Mouse (Mus musculus) naive thymus-derived CD4-positive, alpha-beta T cell, adult 2 months (primary cell): Measurements from ENCODE around the gene Clcnka.
A peak's percentile ranks its signal among the peaks of the same experiment; 100 is the strongest.

ENCODE experiments used
- DNase-seq: peaks from one replicate; pipeline ENCODE4 v3.0.0-alpha.2; 2011; ENCODE audit warnings: low read depth

Clcnka gene

GRCm38 (mm10) chr4:141421423-141421822 is 22.9 kb upstream of the Clcnka start:
- DNase-seq: no peak

GRCm38 (mm10) chr4:141420886-141421285 is 22.4 kb upstream of the Clcnka start:
- DNase-seq: no peak

- DNase-seq: no peak
Observed at GRCm38 (mm10) chr4:141420192-141420829, 21.8 kb upstream of the Clcnka start, which contains the start of gene Hspb7. TSS of gene Hspb7 (plus strand) at chr4:141420779.

GRCm38 (mm10) chr4:141419398-141420191 is 21.1 kb upstream of the Clcnka start:
- peak; percentile 33 for DNase-seq

GRCm38 (mm10) chr4:141415924-141416323 is 17.4 kb upstream of the Clcnka start, which contains the start of gene Clcnkb:
TSS of gene Clcnkb (minus strand) at chr4:141416014.
- no peak for DNase-seq

- no peak for DNase-seq
Observed at GRCm38 (mm10) chr4:141411430-141411992, 13.0 kb upstream of the Clcnka start.

- DNase-seq: no peak
Observed at GRCm38 (mm10) chr4:141408577-141408976, 10.1 kb upstream of the Clcnka start.

- DNase-seq: peak; percentile 59
Observed at GRCm38 (mm10) chr4:141406516-141407299, 8.2 kb upstream of the Clcnka start.

GRCm38 (mm10) chr4:141405314-141405622 is 6.7 kb upstream of the Clcnka start:
- DNase-seq: no peak

GRCm38 (mm10) chr4:141404518-141405313 is 6.2 kb upstream of the Clcnka start:
- peak; percentile 87 for DNase-seq

GRCm38 (mm10) chr4:141400171-141400570 is 1.6 kb upstream of the Clcnka start:
- no peak for DNase-seq

- DNase-seq: no peak
Observed at GRCm38 (mm10) chr4:141397861-141398260, 663 bp downstream of the Clcnka start.

GRCm38 (mm10) chr4:141394751-141395150 is 3.8 kb downstream of the Clcnka start:
- DNase-seq: no peak

- DNase-seq: no peak
Observed at GRCm38 (mm10) chr4:141391293-141391692, 7.2 kb downstream of the Clcnka start.

GRCm38 (mm10) chr4:141389366-141390150 is 9.0 kb downstream of the Clcnka start:
- no peak for DNase-seq

- no peak for DNase-seq
Observed at GRCm38 (mm10) chr4:141387933-141388332, 10.6 kb downstream of the Clcnka start.

- peak; percentile 75 for DNase-seq
Observed at GRCm38 (mm10) chr4:141387093-141387784, 11.3 kb downstream of the Clcnka start.

- no peak for DNase-seq
Observed at GRCm38 (mm10) chr4:141386150-141386549, 12.4 kb downstream of the Clcnka start.

- peak; percentile 75 for DNase-seq
Observed at GRCm38 (mm10) chr4:141385275-141385674, 13.2 kb downstream of the Clcnka start.

- DNase-seq: no peak
Observed at GRCm38 (mm10) chr4:141382406-141382805, 16.1 kb downstream of the Clcnka start.
